Mouse (Mus musculus) G1E-ER4 (cell line): Measurements from ENCODE around the gene Diexf. TPM values are rescaled to one million over a fixed set of nuclear protein-coding genes. Genes with fewer than 3 reads are reported as not detected.

Experiments used
- GATA1 ChIP-seq: IDR thresholded peaks from one replicate; pipeline ENCODE4 v1.8.0; 2012; ENCODE audit warnings: low read length, inconsistent platforms
- polyA plus RNA-seq: library from polyadenylated mRNA; stranded (reverse); fragments of >175 nt; gene quantifications from 2 replicates; pipeline ENCODE4 v1.2.3, GENCODE M21; 2012

Diexf gene
- polyA plus RNA-seq, 1 experiment: 2.1 TPM

DNA sequence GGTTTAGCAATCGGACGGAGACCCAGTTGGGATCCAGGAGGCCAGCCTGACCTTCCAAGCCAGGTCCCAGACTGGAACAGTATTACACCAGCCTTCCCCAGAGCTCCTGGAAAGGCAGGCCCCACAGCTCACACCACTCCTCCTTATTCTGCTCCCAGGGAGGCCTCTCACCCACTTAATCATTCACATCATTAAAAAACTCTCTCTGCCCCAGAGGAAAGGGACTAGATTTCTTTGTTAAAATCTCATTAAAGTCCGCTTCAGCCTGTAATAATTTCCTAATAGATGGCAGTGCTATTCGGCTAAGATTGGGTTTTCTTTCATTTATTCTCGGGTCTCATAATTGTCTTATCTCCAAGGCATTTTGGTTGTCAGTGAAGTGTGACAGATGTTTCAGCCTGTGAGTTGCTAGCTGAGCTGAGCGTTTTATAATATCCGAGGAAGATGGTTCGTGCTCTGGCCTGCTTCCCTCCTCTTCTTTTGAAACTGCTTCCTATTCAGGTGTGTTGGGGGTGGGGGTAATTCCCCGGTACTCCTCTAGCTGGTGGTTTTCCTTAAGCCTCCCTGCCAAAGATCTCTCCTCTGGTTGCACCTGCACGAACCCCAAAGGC is 47.7 kb downstream of the Diexf start:
- TF ChIP-seq GATA1: no peak

- no peak for TF ChIP-seq GATA1
These were observed 67.5 kb downstream of the Diexf start for GRCm38 (mm10) chr1:193062618-193063017.

DNA sequence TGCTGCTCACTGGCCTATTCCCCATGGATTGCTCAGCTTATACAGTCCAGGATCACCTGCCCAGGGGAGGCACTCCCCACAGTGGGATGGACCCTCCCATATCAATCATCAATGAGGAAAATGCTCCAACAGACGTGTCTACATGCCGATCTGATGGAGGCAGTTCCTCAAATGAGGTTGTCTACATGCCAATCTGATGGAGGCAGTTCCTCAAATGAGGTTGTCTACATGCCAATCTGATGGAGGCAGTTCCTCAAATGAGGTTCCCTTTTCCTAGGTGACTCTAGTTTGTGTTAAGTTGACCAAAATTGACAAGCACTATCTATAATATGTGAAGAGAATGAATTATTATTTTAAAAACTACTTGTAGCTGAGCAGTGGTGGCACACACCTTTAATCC is 69.9 kb downstream of the Diexf start:
- TF ChIP-seq GATA1: no peak

DNA sequence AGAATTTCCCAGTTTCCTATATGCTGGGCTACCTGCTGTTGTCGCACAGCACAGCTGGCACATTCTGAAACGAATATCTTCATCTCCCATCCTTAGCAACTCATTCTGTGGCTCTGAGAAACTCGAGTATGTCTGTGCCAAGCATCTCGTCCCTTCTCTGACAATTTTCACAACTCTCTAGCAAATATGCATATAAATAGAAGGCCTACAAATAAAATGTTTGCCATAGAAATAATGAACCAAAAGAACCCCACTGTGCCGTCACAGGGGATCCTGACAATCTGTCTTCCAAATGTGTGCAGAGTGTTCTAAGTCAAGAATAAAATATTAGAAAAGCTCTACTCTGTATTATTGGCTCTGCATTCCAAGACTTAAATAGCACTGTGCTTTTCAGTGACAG is 70.5 kb downstream of the Diexf start:
- no peak for TF ChIP-seq GATA1

GRCm38 (mm10) chr1:193054401-193054800 is 75.7 kb downstream of the Diexf start:
- no peak for TF ChIP-seq GATA1

- no peak for TF ChIP-seq GATA1
These were observed 77.0 kb downstream of the Diexf start for GRCm38 (mm10) chr1:193053065-193053464.

DNA sequence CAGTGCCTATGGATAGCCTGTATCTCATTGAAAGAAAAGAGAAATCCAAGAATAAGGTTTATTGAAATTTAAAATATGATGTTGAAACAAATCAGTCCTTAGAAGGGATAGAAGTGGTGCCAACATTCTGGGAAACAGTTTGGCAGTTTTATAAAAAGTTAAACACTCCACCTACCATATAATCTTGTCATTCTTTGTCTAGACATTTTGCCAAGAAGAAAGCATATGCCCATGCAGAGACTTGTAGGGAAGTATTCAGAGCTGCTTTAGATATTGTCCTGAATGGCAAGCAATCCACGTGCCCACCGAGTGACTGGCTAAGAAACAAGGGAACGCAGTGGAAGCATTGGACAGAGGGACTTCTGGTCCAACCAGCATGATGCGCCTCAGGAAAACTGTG is 82.5 kb downstream of the Diexf start:
- TF ChIP-seq GATA1: no peak

DNA sequence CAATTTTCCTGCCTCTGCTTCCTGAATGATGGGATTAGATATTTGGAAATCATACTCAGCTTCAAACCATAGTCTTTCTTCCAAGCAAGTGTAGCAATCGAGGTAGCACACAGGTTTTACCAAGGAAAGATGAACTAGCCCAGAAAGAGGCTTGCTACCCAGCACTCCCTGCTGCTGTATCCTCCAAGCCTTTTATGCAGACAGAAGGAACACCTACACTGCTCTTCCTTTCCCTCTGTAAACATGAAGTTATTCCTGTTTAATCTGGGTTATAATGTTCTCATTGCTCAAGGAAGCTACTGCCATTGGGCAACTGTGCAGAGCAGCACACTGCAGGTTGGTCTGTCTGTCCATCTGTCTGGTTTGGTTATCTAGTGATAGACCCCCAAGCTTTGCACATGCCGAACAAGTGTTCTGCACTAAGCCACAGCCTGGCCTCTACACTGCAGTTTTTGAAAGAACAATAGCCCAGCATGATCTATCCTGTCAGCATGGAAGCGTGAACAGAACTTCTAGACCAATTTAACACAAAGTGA is 87.2 kb downstream of the Diexf start:
- TF ChIP-seq GATA1: no peak

Other genes starting within 250 kb of the Diexf start
- gene Syt14, start 94.5 kb downstream of the Diexf start, polyA plus RNA-seq: not detected in 2 replicates
- 0.08 and 0.09 TPM in 2 replicates for gene Irf6, start 22.8 kb upstream of the Diexf start, polyA plus RNA-seq
- gene A130010J15Rik, start 37.8 kb upstream of the Diexf start, polyA plus RNA-seq: 2.5 and 2.6 TPM in 2 replicates
- 1.0 and 2.1 TPM in 2 replicates for gene Traf3ip3, start 71.4 kb upstream of the Diexf start, polyA plus RNA-seq
- not detected in 2 replicates for gene Lamb3, start 77.4 kb upstream of the Diexf start, polyA plus RNA-seq
- not detected in 2 replicates for gene Hsd11b1, start 133.8 kb upstream of the Diexf start, polyA plus RNA-seq
- not detected in 2 replicates for gene G0s2, start 142.9 kb upstream of the Diexf start, polyA plus RNA-seq
- not detected in 2 replicates for gene Camk1g, start 240.0 kb upstream of the Diexf start, polyA plus RNA-seq